Mouse (Mus musculus): ENCODE data around the gene Rasa4. TPM values are rescaled to one million over a fixed set of nuclear protein-coding genes. Genes with fewer than 3 reads are reported as not detected.
"Not testable (repeated sequence)": the region's sequence is repeated elsewhere in the genome, so short reads cannot be mapped to it uniquely, and the experiment has no call there.

Rasa4 gene
- total RNA-seq, 2 experiments from 2014 or later = 12.9 to 20.5 TPM

DNA sequence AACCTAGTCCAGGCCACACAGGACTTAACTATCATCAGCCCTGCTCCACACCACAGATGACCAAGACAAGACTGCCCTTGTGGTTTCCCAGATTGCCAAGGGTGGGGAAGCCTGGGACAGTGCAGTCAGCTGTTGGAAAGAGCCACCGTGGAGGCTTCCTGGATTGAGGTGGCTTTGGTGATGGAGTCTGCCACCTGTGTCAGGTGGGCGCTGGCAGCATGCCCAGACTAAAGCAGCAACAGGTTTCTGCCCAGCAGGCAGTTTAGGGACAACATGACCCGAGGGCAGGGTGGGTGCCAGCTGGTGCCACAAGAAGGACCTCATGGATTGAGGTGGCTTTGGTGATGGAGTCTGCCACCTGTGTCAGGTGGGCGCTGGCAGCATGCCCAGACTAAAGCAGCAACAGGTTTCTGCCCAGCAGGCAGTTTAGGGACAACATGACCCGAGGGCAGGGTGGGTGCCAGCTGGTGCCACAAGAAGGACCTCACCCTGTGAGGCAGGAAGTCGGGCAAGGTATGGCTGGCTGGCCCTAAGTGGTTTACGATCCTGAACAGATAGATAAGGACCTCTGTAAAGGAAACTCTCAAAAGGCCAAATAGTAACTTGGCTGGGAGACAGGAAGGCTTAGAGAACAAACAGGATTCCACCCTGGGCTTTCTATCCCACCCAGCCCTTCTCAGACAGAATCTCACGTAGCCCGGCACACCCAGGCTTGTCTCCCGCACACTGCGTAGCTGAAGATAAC is 17.1 kb upstream of the Rasa4 start:
- DNase-seq = not testable (repeated sequence)

DNA sequence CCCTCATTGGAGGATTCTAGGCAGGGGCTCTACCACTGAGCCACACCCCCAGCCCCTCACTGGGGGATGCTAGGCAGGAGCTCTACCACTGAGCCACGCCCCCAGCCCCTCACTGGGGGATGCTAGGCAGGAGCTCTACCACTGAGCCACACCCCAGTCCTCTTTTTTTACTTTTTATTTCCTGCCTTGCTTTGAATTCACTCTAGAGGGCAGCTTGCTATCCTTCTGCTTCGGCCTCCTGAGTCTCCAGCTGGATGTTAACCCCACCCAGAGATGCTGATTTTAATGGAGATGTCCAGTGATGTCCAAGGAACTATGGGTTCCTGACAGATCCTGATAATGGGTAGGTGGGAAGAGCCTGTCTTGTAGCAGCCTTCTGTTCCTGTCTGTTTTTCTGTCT is 14.3 kb upstream of the Rasa4 start:
- DNase-seq = no peak

GRCm38 (mm10) chr5:136073051-136073450 is 10.7 kb upstream of the Rasa4 start:
- DNase-seq = no peak

DNA sequence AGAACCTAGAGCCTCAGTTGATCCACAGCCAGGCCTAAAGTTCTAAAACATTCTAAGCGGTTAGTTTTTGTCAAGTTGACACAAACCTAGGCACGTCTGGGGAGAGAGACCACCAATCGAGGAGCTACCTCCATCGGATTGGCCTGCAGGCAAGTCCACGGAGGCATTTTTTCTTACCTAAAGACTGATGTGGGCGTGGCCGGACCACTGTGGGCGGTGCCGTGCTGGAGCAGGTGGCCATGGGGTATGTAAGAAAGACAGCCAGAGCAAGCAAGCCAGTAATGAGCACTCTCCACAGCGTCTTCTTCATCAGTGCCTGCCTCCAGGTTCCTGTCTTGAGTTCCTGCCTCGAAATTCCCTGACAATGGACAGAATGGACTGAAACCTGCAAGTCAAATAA is 10.2 kb upstream of the Rasa4 start:
- no peak for DNase-seq

DNA sequence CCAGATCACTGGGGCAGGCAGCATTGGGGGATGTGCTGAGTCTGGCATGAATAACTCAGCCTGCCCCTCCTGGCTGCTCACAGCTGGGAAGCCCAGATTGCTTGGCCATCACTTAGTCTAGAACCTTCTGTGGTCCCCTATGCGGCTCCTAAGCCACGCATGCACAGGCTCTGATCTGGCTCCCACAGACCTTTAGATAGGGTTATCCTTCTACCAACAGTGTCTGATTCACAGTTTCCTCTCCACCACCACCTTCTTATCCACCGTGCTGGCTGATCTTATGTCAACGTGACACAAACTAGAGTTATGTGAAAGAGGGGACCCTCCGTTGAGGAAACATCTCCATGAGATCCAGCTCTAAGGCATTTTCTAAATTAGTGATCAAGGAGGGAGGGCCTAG is 8.6 kb upstream of the Rasa4 start:
- no peak for DNase-seq

GRCm38 (mm10) chr5:136076284-136076683 is 7.4 kb upstream of the Rasa4 start:
- peak; percentile 23 for DNase-seq

DNA sequence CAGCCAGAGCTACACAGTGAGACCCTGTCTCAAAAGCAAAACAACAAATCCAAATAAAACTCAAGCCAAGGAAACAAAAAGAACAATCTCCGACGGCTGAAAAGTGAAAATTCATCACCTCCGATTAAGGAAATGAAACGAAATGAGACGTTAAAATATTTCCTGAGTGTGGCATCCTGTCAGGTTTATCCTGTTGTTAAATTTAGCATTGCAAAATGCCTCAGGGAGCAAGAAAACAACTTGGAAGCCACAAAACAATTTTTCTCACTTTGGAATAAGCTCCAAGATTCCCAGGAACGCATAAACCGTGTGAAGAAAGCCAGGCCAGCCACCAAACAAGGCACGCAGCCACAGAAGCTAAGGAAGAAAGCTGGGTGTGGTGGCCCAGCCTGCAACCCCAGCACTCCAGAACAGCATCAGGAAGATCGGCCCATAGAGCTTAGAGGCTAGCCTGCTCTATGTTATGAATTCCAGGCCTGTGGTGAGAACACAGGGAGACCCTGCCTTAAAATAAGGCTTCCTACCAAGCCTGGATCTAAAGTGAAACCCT is 6.6 kb upstream of the Rasa4 start:
- no peak for DNase-seq

DNA sequence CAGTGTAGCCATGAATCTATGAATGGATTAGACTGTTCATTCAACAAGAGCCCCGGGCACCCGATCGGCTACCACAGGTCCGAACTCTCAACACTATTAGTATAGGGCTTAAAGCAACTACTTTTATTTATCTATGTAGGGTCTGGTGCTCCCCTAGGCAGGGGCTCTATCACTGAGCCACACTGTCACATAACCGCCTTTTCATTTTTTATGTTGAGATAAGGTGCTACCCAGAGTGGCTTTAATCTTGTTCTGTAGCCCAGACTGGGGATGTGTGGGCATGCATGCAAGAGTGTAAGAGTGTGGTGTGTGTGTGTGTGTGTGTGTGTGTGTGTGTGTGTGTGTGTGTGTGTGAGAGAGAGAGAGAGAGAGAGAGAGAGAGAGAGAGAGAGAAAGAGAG is 5.6 kb upstream of the Rasa4 start:
- no peak for DNase-seq

DNA sequence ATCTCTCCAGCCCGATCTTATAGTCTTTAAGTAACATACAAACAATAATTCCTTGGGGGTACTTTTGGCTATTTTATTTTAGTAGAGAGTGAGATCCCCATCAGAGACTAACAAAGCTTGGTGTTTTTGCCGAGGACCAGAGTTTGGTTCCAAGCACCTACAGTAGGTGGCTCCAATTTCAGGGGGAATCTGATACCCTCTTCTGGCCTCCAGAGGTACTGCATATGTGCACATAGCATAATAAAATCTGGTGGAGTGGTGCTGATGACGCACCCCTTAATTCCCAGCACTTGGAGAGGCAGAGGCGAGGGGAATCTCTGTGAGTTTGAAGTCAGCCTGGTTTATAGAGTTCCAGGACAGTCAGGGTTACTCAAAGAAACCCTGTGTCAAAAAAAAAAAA is 1.4 kb upstream of the Rasa4 start:
- DNase-seq = no peak

GRCm38 (mm10) chr5:136084144-136084881 is 597 bp downstream of the Rasa4 start:
- DNase-seq = no peak

DNA sequence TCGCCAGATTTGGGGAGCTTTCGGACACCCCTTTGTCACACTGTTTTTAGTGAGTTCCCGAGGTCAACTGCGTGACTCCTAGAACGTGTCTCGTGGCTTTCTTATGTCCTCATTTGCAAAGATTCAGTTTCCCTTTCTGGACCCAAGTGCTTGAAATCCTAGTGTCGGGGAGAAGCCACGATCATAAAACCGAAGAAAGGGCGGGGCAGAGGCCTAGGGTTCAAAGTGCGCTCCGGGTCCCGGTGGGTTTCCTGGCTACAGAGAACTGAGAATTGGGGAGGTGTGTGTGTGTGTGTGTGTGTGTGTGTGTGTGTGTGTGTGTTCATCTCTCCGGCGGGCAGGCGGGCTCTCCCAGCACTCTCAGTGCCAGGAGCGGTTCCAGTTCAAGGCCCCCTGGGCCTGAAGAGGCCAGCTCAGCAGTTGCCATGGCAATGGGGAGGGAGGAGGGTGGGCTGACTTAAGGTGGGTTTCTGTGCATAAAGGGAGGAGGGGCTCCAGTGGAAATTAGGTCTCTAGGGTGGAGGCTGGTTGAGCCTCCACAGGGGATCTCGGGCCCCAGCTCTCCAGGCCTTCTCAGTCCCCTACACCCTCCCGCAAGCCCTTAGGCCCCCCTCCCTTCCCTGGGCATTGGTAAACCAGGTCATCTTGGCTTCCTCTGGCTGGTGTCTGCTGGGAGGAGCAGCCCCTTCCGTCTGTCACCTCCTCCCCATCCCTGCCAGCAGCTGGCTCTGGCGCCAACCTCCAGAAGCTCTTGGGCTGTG is 1.4 kb downstream of the Rasa4 start:
- DNase-seq = peak; percentile 31

DNA sequence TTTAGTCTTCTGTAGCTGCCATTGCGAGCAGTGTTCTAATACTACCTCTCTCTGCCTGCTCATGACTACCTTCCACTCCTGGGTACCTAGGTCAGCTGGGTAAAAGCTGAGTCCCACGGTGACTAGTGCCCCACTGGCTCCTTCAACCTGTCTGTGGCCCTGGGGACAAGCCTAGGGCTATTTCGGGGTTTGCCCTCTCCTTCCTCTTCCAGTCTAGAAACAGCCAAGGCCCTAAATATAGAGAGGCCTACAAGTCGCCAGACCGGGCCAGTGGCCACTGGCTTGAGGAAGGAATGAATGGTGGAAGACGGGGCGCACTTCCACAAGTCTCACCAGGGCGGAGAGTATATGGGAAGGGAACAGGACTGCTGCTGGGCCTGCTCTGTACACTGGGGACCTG is 2.6 kb downstream of the Rasa4 start:
- no peak for DNase-seq

DNA sequence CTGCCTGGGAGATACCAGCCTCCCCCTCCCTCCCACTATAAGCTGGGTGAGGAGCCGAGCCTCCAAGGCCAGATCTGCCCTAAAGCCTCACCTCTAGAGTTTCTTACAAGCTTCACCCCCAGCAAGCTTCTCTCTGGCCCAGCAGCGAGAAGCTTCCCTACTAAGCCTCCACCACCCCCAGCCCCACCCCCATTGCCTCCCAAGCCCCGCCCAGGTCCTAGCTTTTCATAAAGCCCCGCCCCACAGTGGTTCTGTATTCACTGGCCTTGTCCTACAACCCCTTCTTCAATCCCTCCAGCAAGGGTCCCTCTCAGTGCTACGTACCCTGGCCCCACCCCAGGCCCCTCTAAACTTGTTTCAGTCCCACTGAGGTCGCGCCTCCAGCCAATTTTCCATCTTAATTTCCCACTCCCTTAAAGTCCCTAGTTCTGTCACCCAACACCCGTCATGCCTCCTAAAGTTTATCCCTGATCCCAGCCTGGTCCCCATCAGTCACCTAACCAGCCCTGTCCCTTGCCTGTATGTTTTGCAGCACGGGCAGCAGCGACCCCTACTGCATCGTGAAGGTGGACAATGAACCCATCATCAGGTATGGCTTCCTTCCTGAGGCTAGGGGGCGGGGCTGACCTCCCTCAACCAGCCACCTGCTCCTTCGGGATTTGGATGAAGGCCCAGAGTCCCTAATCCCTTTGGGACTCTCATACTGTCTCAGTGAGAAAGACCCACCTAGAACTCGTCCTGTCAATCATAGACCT is 5.3 kb downstream of the Rasa4 start:
- DNase-seq = no peak

DNA sequence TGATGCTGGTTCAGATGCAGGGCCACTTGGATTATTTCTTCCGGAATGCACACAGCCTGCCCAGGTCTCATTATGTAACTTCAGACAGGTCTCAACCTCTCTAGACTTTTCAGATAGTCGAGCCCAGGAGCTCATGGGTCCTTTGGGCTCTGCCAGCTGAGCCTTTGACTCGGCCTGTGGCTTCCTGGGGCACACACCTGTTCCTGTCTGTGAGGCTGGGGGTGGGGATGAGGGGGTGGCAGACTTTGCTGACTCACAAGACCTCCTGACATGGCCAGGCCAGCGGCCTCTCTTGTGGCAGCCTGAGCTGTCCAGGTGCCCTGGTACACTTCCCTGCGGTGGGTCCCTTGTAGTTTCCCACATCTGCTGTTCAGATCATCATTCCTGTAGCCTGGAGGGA is 8.2 kb downstream of the Rasa4 start:
- DNase-seq = no peak

- no peak for DNase-seq
Measured at GRCm38 (mm10) chr5:136094249-136095010, 10.7 kb downstream of the Rasa4 start.

GRCm38 (mm10) chr5:136095089-136095488 is 11.4 kb downstream of the Rasa4 start:
- no peak for DNase-seq

- no peak for DNase-seq
Measured at GRCm38 (mm10) chr5:136098536-136098935, 14.8 kb downstream of the Rasa4 start.

- DNase-seq = peak; percentile 73
Measured at GRCm38 (mm10) chr5:136102099-136102820, 18.5 kb downstream of the Rasa4 start.

DNA sequence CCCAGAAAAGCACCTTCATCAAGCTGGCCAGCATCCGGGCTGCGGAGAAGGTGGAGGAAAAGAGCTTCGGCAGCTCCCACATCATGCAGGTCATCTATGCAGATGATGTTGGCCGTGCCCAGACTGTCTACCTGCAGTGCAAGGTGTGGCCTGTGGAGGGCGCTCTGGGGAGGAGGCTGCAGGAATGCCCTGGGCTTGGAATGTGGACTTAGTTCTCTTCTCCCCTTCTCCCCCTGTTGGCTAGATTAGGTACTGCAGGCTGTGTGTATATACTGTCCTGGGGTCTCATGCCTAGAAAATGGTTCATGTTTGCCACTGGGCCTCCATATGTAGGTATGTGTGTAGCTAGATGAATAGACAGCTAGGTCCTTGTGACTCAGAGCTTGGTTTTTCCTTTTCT is 20.8 kb downstream of the Rasa4 start:
- peak; percentile 37 for DNase-seq

- DNase-seq = no peak
Measured at GRCm38 (mm10) chr5:136108486-136108885, 24.8 kb downstream of the Rasa4 start.

- DNase-seq = no peak
Measured at GRCm38 (mm10) chr5:136109042-136109441, 25.3 kb downstream of the Rasa4 start.
